Mouse (Mus musculus) CH12.LX (cell line): Measurements from ENCODE around the gene Bcdin3d.

ENCODE experiments used
- BHLHE40 ChIP-seq: IDR thresholded peaks from 2 replicates; pipeline ENCODE4 v1.6.1; 2011; ENCODE audit warnings: mild to moderate bottlenecking, low read depth, low read length, improper control_type of control experiment
- CHD1 ChIP-seq: IDR thresholded peaks from 2 replicates; pipeline ENCODE4 v1.6.1; 2012; ENCODE audit warnings: low read depth, low read length, improper control_type of control experiment, inconsistent platforms
- CTCF ChIP-seq, 2 experiments: IDR thresholded peaks in 1 of 2; conservative IDR thresholded peaks in 1 of 2; 2 replicates each; pipeline ENCODE4 v1.5.1; 2011 to 2012; ENCODE audit warnings: low read depth in 2 of 2, low read length in 2 of 2, improper control_type of control experiment in 1 of 2, inconsistent platforms in 1 of 2, mild to moderate bottlenecking in 1 of 2, moderate library complexity in 1 of 2
- E2F4 ChIP-seq: IDR thresholded peaks from 2 replicates; pipeline ENCODE4 v1.6.1; 2011; ENCODE audit warnings: low read depth, low read length, improper control_type of control experiment; ENCODE audit not compliant: insufficient replicate concordance
- ELF1 ChIP-seq: IDR thresholded peaks from 2 replicates; pipeline ENCODE4 v1.6.1; 2014; ENCODE audit warnings: low read depth, mild to moderate bottlenecking, inconsistent platforms, low read length, improper control_type of control experiment
- GABPA ChIP-seq: IDR thresholded peaks from 2 replicates; pipeline ENCODE4 v1.6.1; 2012; ENCODE audit warnings: low read depth, low read length, improper control_type of control experiment, inconsistent platforms; ENCODE audit not compliant: insufficient replicate concordance
- MAZ ChIP-seq: IDR thresholded peaks from 2 replicates; pipeline ENCODE4 v1.6.1; 2012; ENCODE audit warnings: low read depth, mild to moderate bottlenecking, inconsistent platforms, low read length, improper control_type of control experiment, moderate library complexity
- NELFE ChIP-seq: IDR thresholded peaks from 2 replicates; pipeline ENCODE4 v1.6.1; 2011; ENCODE audit warnings: low read depth, low read length, improper control_type of control experiment
- POLR2A ChIP-seq: IDR thresholded peaks from 2 replicates; pipeline ENCODE4 v1.6.1; 2011; ENCODE audit warnings: low read depth, mild to moderate bottlenecking, improper control_type of control experiment, low read length
- RAD21 ChIP-seq: IDR thresholded peaks from 2 replicates; pipeline ENCODE4 v1.6.1; 2011; ENCODE audit warnings: low read depth, mild to moderate bottlenecking, low read length, improper control_type of control experiment, moderate library complexity
- SMC3 ChIP-seq: IDR thresholded peaks from 2 replicates; pipeline ENCODE4 v1.6.1; 2011; ENCODE audit warnings: low read depth, low read length, improper control_type of control experiment
- ZC3H11A ChIP-seq: IDR thresholded peaks from 2 replicates; pipeline ENCODE4 v1.6.1; 2012; ENCODE audit warnings: low read depth, mild to moderate bottlenecking, inconsistent platforms, low read length, improper control_type of control experiment
- ZMIZ1 ChIP-seq: IDR thresholded peaks from 2 replicates; pipeline ENCODE4 v1.6.1; 2012; ENCODE audit warnings: low read depth, mild to moderate bottlenecking, inconsistent platforms, low read length, improper control_type of control experiment
- ZNF384 ChIP-seq: IDR thresholded peaks from 2 replicates; pipeline ENCODE4 v1.6.1; 2012; ENCODE audit warnings: low read depth, low read length, improper control_type of control experiment, inconsistent platforms

GRCm38 (mm10) chr15:99421676-99422075 is 52.9 kb downstream of the Bcdin3d start:
- TF ChIP-seq CTCF (conservative IDR thresholded peaks at IDR 0.05 in 1 of 2, IDR thresholded peaks at IDR 0.05 in 1 of 2; ENCODE audit: low read depth in 2 of 2, low read length in 2 of 2) (no peak), CHD1 (no peak), POLR2A (no peak), GABPA (no peak), ZNF384 (no peak), RAD21 (no peak), MAZ (no peak), ZMIZ1 (no peak), BHLHE40 (no peak), NELFE (no peak), ZC3H11A (no peak), E2F4 (no peak), ELF1 (no peak), SMC3 (no peak)
